Mouse (Mus musculus) forebrain, postnatal 0 days (tissue): Measurements from ENCODE around the gene Ppp1r13b. TPM values are rescaled to one million over a fixed set of nuclear protein-coding genes. Genes with fewer than 3 reads are reported as not detected.
A peak's percentile ranks its signal among the peaks of the same experiment; 100 is the strongest.

Experiments
- ATAC-seq: fragments of 200-750 bp; cut with Nextera tagmentation; 2 replicates; pipeline ENCODE4 v1.8.0; 2017; ENCODE audit warnings: mild to moderate bottlenecking, moderate library complexity
- DNase-seq: peaks from one replicate; pipeline ENCODE4 v3.0.0-alpha.2; 2015
- H3K27ac ChIP-seq: fragments of 300-500 bp; sonication (generic); 2 replicates; pipeline ENCODE4 v1.5.1; 2014; ENCODE audit warnings: low read depth, mild to moderate bottlenecking, antibody characterized with exemption, low read length, moderate library complexity, mixed read lengths
- H3K27me3 ChIP-seq: fragments of 300-500 bp; sonication (generic); 2 replicates; pipeline ENCODE4 v1.6.1; 2014; ENCODE audit warnings: mild to moderate bottlenecking, low read length, mixed read lengths; ENCODE audit not compliant: insufficient read depth
- H3K36me3 ChIP-seq: fragments of 300-500 bp; sonication (generic); 2 replicates; pipeline ENCODE4 v1.6.1; 2014; ENCODE audit warnings: mild to moderate bottlenecking, moderate library complexity; ENCODE audit not compliant: insufficient read depth
- H3K4me1 ChIP-seq: fragments of 300-500 bp; sonication (generic); 2 replicates; pipeline ENCODE4 v1.6.1; 2014; ENCODE audit warnings: antibody characterized with exemption; ENCODE audit not compliant: insufficient read depth
- H3K4me2 ChIP-seq: fragments of 300-500 bp; sonication (generic); 2 replicates; pipeline ENCODE4 v1.6.1; 2014; ENCODE audit warnings: low read depth, mild to moderate bottlenecking, moderate library complexity
- H3K4me3 ChIP-seq: fragments of 300-500 bp; sonication (generic); 2 replicates; pipeline ENCODE4 v1.5.1; 2014; ENCODE audit warnings: low read depth, low read length, mixed read lengths
- H3K9ac ChIP-seq: fragments of 300-500 bp; sonication (generic); 2 replicates; pipeline ENCODE4 v1.6.1; 2014; ENCODE audit warnings: mild to moderate bottlenecking
- H3K9me3 ChIP-seq: fragments of 300-500 bp; sonication (generic); 2 replicates; pipeline ENCODE4 v1.6.1; 2016; ENCODE audit warnings: low read length
- CTCF ChIP-seq: sonication (generic); IDR thresholded peaks from 2 replicates; pipeline ENCODE4 v1.5.1; 2016; ENCODE audit warnings: antibody characterized with exemption, control low read depth, low read depth
- WGBS: fragments of 180-500 bp; shearing (Covaris S2); extraction: QIAGEN DNeasy Blood & Tissue Kit; methylation state at CpG from one replicate; pipeline ENCODE4 v1.1.7; 2014; 5-methylcytosine and 5-hydroxymethylcytosine counted together
- polyA plus RNA-seq: library from polyadenylated mRNA; unstranded; fragments of >200 nt; fragmentation: Nextera tagmentation; extraction: Ambion mirVana; gene quantifications from 2 replicates; pipeline ENCODE4 v1.2.1, GENCODE M21; 2015
- total RNA-seq: library from RNA; depleted of rRNA; stranded (reverse); fragments of >200 nt; gene quantifications from 2 replicates; pipeline ENCODE4 v1.2.3, GENCODE M21; 2014

The Ppp1r13b gene
- total and polyA plus RNA-seq, 2 experiments from 2014 or later, result 37.6 to 53.8 TPM

DNA sequence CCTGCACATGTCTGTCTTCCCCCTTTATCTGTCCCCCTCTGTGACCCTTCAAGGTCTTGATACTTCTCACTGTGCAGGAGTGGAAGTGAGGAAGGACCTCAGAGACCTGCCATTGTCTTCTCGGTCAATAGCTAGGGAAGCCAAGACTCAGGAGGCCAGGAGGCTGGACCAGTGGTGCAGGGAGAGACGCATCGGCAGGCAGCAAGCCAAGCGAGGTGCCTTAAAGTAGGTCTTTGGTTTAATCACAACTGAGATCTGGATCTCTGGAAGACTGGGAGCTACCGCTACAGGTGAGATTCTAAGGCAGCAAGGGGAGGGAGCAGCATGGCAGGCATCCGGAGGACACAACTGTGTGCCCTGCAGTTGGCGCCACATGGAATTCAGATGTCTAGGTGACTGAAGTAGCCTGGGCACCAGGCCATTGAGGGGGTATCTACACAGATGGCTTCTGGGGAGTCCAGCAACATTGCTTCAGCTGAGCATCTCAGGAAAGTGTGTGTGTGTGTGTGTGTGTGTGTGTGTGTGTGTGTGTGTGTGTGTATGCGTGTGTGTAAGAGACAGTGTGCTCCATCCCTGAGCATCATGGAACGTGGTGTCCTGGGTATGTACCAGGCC, 23.6 kb upstream of the Ppp1r13b start:
- H3K27ac ChIP-seq, result no peak overlapping the region
- no peak for ATAC-seq
- 82% methylated on average over 9 of the region's 9 CpGs for whole genome bisulfite sequencing
- H3K36me3 ChIP-seq, result no peaks in the 10 kb centered on the region
- TF ChIP-seq CTCF, result no peak
- H3K9ac ChIP-seq, result no peak overlapping the region
- no peak for DNase-seq
- H3K4me1 ChIP-seq, result peaks cover under 1% of the 10 kb centered on the region; the same call in 1 of the 2 replicates
- H3K4me2 ChIP-seq, result no peak overlapping the region
- H3K9me3 ChIP-seq, result no peaks in the 10 kb centered on the region
- no peak overlapping the region for H3K4me3 ChIP-seq
- H3K27me3 ChIP-seq, result no peaks in the 10 kb centered on the region

DNA sequence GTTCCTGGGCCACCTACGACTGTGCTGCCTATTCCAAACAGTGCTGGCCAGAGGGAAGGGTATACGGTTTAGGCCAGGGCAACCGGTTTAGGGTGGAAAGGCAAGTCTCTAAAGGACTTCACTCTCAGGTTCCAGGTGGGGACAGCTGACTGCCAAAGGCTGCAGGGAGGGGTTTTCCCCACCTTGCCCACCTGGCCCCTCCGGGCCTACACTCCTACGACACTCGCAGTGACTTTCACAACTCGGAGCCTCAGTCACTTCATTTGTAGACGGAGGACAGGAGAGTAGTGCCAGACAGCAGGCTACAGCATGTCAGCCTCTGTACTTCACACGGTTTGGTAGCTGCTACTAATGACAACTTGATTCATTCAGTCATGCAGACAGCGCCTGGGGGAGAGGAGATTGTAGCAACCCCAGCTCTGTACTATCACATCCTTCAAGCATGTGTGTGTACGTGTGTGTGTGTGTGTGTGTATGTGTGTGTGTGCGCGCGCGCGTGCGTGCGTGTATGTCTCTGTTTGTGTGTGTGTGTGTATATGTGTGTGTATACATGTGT, 20.6 kb upstream of the Ppp1r13b start:
- Histone ChIP-seq H3K4me2 (no peak overlapping the region), H3K27me3 (no peaks in the 10 kb centered on the region), H3K27ac (no peak overlapping the region), H3K36me3 (no peaks in the 10 kb centered on the region), H3K9me3 (no peaks in the 10 kb centered on the region), H3K4me1 (no peaks in the 10 kb centered on the region), H3K9ac (no peak overlapping the region), H3K4me3 (no peak overlapping the region)
- TF ChIP-seq CTCF, result no peak
- no peak for DNase-seq
- no peak for ATAC-seq
- whole genome bisulfite sequencing, result 90% methylated on average over 18 of the region's 18 CpGs

DNA sequence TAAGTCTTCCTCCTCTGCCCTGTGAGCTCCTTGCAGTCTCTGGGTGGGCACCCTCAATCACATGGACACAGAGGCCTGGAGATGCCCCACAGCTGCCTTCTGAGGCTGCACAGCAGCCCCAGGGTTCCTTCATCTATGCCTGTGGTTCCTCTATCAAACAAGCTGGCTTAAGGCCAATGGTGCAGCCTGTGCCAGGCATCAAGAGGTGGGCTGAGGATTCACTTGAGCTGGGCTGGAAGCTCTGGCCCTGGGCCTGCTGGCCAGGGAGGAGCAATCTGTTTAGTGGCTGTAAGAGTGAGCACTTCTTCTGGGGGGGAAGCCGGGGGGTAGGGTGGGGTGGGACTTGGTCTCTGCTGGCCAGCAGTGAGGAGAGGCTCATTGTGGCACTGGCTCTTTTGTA, 19.4 kb upstream of the Ppp1r13b start:
- Histone ChIP-seq H3K4me3 (no peak overlapping the region), H3K4me1 (no peaks in the 10 kb centered on the region), H3K9ac (no peak overlapping the region), H3K36me3 (no peaks in the 10 kb centered on the region), H3K27me3 (no peaks in the 10 kb centered on the region), H3K9me3 (no peaks in the 10 kb centered on the region), H3K27ac (no peak overlapping the region), H3K4me2 (no peak overlapping the region)
- ATAC-seq, result 0 out of 2 replicates have a peak, but pooled peaks have one; percentile 25
- DNase-seq, result peak; percentile 37
- 24% methylated on average over 1 of the region's 1 CpGs for WGBS
- TF ChIP-seq CTCF, result no peak

DNA sequence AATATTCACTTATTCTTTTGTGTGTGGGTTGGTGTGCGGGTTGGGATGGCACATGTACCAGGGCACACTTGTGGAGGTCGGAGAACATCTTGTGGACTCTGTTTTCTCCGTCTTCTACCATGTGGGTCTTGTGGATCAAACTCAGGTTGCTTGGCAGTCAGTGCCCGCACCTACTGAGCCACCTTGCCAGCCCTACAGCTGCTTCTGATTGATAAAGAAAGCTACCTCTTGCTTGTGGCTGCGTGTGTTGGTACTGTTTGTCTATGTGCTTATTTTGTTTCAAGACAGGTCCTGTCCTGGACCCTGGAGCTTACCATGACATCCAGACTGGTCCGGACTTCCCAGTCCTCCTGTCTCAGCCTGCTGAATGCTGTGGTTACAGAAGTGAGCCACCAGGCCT, 15.2 kb upstream of the Ppp1r13b start:
- no peak for TF ChIP-seq CTCF
- H3K27me3 ChIP-seq, result no peaks in the 10 kb centered on the region
- ATAC-seq (no peak), DNase-seq (no peak)
- 92% methylated on average over 6 of the region's 6 CpGs for WGBS
- no peak overlapping the region for H3K4me3 ChIP-seq
- H3K9ac ChIP-seq, result no peak overlapping the region
- H3K4me2 ChIP-seq, result no peak overlapping the region
- no peaks in the 10 kb centered on the region for H3K36me3 ChIP-seq
- no peak overlapping the region for H3K27ac ChIP-seq
- no peaks in the 10 kb centered on the region for H3K4me1 ChIP-seq
- H3K9me3 ChIP-seq, result no peaks in the 10 kb centered on the region

DNA sequence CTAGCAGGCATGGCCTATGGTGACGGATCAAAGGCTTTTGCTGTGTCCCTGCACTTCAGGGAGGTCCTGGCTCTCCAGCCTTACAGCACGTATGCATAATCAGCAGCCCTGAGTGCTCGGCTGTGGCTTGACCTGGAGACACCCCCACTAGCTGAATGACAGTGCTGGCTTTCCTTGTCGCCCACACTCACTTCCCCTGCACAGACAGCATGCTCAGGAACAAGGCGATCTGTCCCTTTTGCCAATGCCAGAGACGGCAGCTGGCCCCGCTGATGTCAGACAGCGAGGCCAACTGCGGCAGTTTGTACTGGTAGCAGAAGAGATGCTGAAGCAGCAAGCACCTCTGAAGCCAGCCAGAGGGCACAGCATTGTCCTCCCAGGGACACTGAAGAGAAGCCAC, 12.1 kb upstream of the Ppp1r13b start:
- Histone ChIP-seq H3K27ac (no peak overlapping the region), H3K4me2 (no peak overlapping the region), H3K4me3 (no peak overlapping the region), H3K4me1 (no peaks in the 10 kb centered on the region), H3K36me3 (no peaks in the 10 kb centered on the region), H3K9me3 (no peaks in the 10 kb centered on the region), H3K27me3 (no peaks in the 10 kb centered on the region), H3K9ac (no peak overlapping the region)
- peak; percentile 58 for ATAC-seq
- 49% methylated on average over 9 of the region's 9 CpGs for WGBS
- no peak for TF ChIP-seq CTCF
- peak; percentile 39 for DNase-seq

DNA sequence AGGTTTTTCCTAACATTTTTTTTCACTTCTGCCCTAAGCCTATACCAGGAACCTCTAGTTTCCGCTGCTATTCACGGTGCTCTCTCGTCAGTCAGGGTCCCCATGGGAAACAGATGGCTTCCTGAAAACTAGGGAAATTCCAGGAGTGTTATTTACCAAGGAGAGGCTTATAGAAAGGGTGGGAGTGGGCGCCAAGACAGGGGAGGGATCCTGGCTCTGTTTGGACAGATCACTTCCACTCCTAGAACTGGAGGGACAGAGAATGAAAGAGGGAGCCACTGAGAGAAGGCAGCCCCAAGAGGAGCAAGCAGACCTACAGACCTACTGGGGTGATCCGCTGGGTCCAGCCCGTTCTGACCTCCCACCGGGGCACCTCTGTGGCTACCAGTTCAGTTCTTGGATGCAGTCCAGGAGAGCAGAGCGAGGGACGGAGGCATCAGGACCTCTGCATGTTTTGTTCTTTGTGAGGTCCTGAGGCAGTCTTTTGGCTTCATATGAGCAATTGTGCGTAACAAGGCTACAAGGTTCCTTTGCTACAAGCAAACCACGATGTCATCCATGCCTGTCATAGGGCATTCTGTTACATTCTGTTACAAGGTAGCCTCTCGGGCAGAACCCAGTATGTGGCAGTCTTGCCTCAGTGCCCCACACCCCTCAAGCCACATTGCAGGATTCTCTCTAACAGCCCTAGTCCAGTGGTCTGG, 8.8 kb upstream of the Ppp1r13b start:
- TF ChIP-seq CTCF, result no peak
- H3K9me3 ChIP-seq, result no peaks in the 10 kb centered on the region
- H3K36me3 ChIP-seq, result no peaks in the 10 kb centered on the region
- H3K27me3 ChIP-seq, result no peaks in the 10 kb centered on the region
- ATAC-seq, result no peak
- no peaks in the 10 kb centered on the region for H3K4me1 ChIP-seq
- no peak overlapping the region for H3K27ac ChIP-seq
- WGBS, result 48% methylated on average over 12 of the region's 12 CpGs
- H3K4me2 ChIP-seq, result no peak overlapping the region
- no peak overlapping the region for H3K9ac ChIP-seq
- H3K4me3 ChIP-seq, result no peak overlapping the region
- DNase-seq, result no peak

DNA sequence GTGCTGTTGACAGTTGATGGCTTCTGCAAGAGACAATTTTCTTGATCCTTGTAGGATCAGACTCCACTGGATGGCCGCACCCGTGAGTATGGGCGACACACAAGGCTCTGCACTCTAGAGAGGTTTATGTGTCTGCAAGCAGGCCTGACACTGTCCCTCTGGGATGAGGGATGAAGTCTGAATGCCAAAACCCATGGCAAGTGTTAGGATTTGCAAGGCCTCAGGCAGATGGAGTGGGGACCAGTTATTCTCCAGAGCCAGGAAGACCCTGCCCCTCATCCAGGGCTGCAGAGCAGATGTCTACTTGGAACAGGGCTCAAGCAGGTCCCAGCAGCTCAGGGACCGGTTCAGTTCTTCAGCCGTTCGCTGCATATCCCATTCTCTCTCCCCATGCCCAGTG, 7.9 kb upstream of the Ppp1r13b start:
- no peak for TF ChIP-seq CTCF
- no peaks in the 10 kb centered on the region for H3K36me3 ChIP-seq
- no peak overlapping the region for H3K4me2 ChIP-seq
- H3K4me3 ChIP-seq, result no peak overlapping the region
- no peaks in the 10 kb centered on the region for H3K9me3 ChIP-seq
- H3K27ac ChIP-seq, result no peak overlapping the region
- H3K27me3 ChIP-seq, result no peaks in the 10 kb centered on the region
- ATAC-seq (no peak), DNase-seq (no peak)
- H3K9ac ChIP-seq, result no peak overlapping the region
- H3K4me1 ChIP-seq, result no peaks in the 10 kb centered on the region
- WGBS, result 85% methylated on average over 6 of the region's 6 CpGs
